Mouse (Mus musculus) forebrain, embryonic 14.5 days (tissue): ENCODE results near the gene Mex3a. TPM values are rescaled to one million over a fixed set of nuclear protein-coding genes. Genes with fewer than 3 reads are reported as not detected.

Source experiments
- ATAC-seq: fragments of 200-750 bp; cut with Nextera tagmentation; 2 replicates; pipeline ENCODE4 v1.8.0; 2017; ENCODE audit warnings: mild to moderate bottlenecking, moderate library complexity
- DNase-seq: peaks from one replicate; pipeline ENCODE4 v3.0.0-alpha.2; 2015; ENCODE audit warnings: low spot score
- H3K27ac ChIP-seq: fragments of 300-500 bp; sonication (generic); 2 replicates; pipeline ENCODE4 v1.5.1; 2014; ENCODE audit warnings: low read depth, mild to moderate bottlenecking, control low read depth, low read length, moderate library complexity
- H3K27me3 ChIP-seq: fragments of 300-500 bp; sonication (generic); replicated peaks from 2 replicates; pipeline ENCODE4 v1.6.1; 2014; ENCODE audit warnings: low read length, control low read depth, mixed read lengths; ENCODE audit not compliant: control insufficient read depth, insufficient read depth
- H3K36me3 ChIP-seq: fragments of 300-500 bp; sonication (generic); 2 replicates; pipeline ENCODE4 v1.6.1; 2014; ENCODE audit warnings: low read length, control low read depth; ENCODE audit not compliant: control insufficient read depth, insufficient read depth
- H3K4me1 ChIP-seq: fragments of 300-500 bp; sonication (generic); 2 replicates; pipeline ENCODE4 v1.6.1; 2014; ENCODE audit warnings: antibody characterized with exemption, low read length, control low read depth; ENCODE audit not compliant: control insufficient read depth, insufficient read depth
- H3K4me2 ChIP-seq: fragments of 300-500 bp; sonication (generic); 2 replicates; pipeline ENCODE4 v1.6.1; 2014; ENCODE audit warnings: mild to moderate bottlenecking, control low read depth, low read length
- H3K4me3 ChIP-seq: fragments of 300-500 bp; sonication (generic); 2 replicates; pipeline ENCODE4 v1.5.1; 2014; ENCODE audit warnings: low read depth, low read length, control low read depth
- H3K9ac ChIP-seq: fragments of 300-500 bp; sonication (generic); 2 replicates; pipeline ENCODE4 v1.6.1; 2014; ENCODE audit warnings: mild to moderate bottlenecking, low read length, control low read depth, moderate library complexity
- H3K9me3 ChIP-seq: fragments of 300-500 bp; sonication (generic); replicated peaks from 2 replicates; pipeline ENCODE4 v1.6.1; 2016; ENCODE audit warnings: low read length, control low read depth, mixed read lengths; ENCODE audit not compliant: control insufficient read depth
- WGBS: fragments of 180-500 bp; shearing (Covaris S2); extraction: QIAGEN DNeasy Blood & Tissue Kit; methylation state at CpG from one replicate; pipeline ENCODE4 v1.1.7; 2014; 5-methylcytosine and 5-hydroxymethylcytosine counted together
- polyA plus RNA-seq: library from polyadenylated mRNA; unstranded; fragments of >200 nt; fragmentation: Nextera tagmentation; extraction: Ambion mirVana; gene quantifications from 2 replicates; pipeline ENCODE4 v1.2.1, GENCODE M21; 2014

The Mex3a gene
- polyA plus RNA-seq, 1 experiment from 2014 or later = 48.8 TPM

DNA sequence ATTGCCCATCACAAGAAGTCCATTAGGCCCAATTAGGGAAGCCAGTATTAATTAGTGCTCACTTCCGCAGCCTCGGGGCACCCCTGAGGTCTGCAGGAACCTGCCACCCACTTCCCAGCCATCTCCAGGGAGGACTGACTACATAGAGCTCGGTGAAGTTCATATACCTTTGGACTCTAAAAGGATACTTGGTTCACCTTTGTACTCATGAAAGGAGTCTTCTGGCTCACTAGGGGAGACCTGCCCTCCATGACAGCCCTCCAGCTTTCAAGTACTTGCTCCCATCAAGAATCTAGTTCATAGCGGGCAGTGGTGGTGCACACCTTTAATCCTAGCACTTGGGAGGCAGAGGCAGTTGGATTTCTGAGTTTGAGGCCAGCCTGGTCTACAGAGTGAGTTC, 13.8 kb upstream of the Mex3a start:
- no peak overlapping the region for H3K9ac ChIP-seq
- no peaks in the 10 kb centered on the region for H3K9me3 ChIP-seq
- no peak for DNase-seq
- H3K4me3 ChIP-seq = no peak overlapping the region
- H3K36me3 ChIP-seq = peaks cover 7% of the 10 kb centered on the region
- H3K4me2 ChIP-seq = no peak overlapping the region
- 70% methylated on average over 4 of the region's 4 CpGs for WGBS
- no peak for ATAC-seq
- no peak overlapping the region for H3K27ac ChIP-seq
- no peaks in the 10 kb centered on the region; the same call in 1 of the 2 replicates for H3K4me1 ChIP-seq
- H3K27me3 ChIP-seq = no peaks in the 10 kb centered on the region

DNA sequence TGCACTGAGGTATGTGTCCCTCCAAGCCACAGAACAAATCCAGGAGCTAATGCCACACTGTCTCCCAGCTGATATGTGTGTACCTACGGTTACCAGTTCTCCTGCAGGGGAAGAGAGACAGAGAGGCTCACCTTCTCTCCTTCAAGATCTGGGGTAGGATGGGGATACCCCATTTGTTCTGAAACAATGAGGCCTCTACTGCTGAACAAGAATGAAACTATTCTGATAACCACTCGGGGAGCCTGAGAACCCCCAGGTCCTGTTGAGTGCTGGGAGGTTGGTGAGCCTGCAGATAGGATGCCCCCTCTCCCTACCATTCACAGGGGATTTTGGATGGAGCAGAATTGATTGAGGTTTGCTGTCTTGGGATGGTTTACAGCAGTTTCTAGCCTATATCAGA, 12.1 kb upstream of the Mex3a start:
- Histone ChIP-seq H3K27me3 (no peaks in the 10 kb centered on the region), H3K4me2 (no peak overlapping the region), H3K36me3 (peaks cover 22% of the 10 kb centered on the region), H3K9me3 (no peaks in the 10 kb centered on the region), H3K27ac (no peak overlapping the region), H3K4me1 (no peaks in the 10 kb centered on the region), H3K9ac (no peak overlapping the region), H3K4me3 (no peak overlapping the region)
- DNase-seq = no peak
- 78% methylated on average over 2 of the region's 2 CpGs for WGBS
- no peak for ATAC-seq

DNA sequence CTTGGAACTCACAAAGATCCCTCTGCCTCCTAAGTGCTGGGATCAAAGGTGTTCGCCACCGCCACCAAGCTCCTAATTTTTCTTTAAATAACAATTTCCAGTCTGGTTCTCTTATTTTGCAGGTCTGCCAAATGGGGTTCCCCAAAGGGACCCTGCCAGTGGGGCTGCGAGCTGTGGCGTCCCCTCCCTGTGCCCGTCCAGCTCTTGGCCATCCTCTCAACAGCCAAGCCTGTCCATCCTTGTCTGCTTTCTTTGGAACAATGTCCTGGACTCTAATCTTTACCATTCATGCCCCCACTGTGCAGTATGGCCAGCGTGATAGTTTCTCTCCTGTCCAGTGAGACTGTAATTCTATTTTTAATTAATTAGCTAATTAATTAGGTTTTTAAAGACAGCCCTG, 11.0 kb upstream of the Mex3a start:
- no peaks in the 10 kb centered on the region for H3K9me3 ChIP-seq

DNA sequence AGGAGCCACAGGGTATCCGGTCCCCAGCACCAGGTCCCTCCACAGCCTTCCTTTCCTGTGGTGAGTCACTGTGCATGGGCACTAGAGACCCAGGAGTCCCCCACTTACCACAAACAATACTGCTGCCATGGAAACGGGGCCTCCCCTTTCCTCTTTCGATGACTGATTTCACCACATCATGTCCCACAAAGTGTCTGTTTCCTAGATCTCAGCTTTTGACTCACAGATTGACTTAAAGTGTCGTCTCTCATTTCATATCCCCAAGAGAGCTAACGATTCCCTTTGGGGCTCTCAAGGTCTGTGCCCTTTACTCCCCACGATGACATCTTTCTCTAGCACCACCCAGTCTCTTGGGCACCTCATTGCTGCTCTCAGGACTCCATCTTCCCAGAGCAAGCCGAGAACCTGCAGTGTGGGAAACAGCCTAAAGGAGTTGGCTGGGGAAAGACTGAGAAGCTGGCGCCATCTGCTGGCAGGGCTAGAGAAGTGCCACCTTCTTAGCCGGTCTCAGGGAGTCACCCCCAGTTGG, 10.3 kb upstream of the Mex3a start:
- no peak overlapping the region for H3K4me3 ChIP-seq
- ATAC-seq (peak; percentile 42), DNase-seq (peak; percentile 76)
- 39% methylated on average over 9 of the region's 9 CpGs for WGBS
- H3K9ac ChIP-seq = no peak overlapping the region
- H3K36me3 ChIP-seq = peaks cover 27% of the 10 kb centered on the region
- no peaks in the 10 kb centered on the region for H3K9me3 ChIP-seq
- no peaks in the 10 kb centered on the region; the same call in 1 of the 2 replicates for H3K4me1 ChIP-seq
- H3K4me2 ChIP-seq = no peak overlapping the region
- H3K27me3 ChIP-seq = no peaks in the 10 kb centered on the region
- H3K27ac ChIP-seq = no peak overlapping the region

More for the DNA sequence above, 11.0 kb upstream of the Mex3a start:
- WGBS = 84% methylated on average over 6 of the region's 6 CpGs
- Histone ChIP-seq H3K4me3 (no peak overlapping the region), H3K36me3 (peaks cover 27% of the 10 kb centered on the region), H3K4me1 (no peaks in the 10 kb centered on the region; the same call in 1 of the 2 replicates), H3K9ac (no peak overlapping the region), H3K27ac (no peak overlapping the region), H3K4me2 (no peak overlapping the region), H3K27me3 (no peaks in the 10 kb centered on the region)
- ATAC-seq (no peak), DNase-seq (no peak)

DNA sequence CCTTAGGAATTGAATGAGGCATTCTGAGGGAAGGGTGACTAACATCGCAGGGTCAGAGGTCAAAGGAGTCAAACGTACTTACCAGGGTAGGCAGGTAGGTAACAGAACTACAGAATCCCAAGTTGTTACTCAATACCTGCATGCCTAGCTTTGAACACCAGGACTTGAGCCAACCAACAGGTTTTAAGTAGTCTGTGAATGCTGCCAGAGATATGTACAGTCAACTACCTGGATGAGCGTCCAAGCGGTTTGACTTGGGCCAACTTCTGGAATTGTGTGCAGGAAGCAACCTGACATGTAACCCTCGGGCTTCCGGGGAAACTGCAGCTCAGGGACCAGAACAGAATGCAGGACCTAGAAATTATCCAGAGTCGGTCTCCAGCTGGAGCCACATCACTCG, 9.2 kb upstream of the Mex3a start:
- DNase-seq (no peak), ATAC-seq (no peak)
- Histone ChIP-seq H3K4me1 (peaks cover 9% of the 10 kb centered on the region), H3K27me3 (no peaks in the 10 kb centered on the region), H3K9me3 (no peaks in the 10 kb centered on the region), H3K27ac (no peak overlapping the region), H3K36me3 (peaks cover 27% of the 10 kb centered on the region), H3K9ac (no peak overlapping the region), H3K4me3 (no peak overlapping the region), H3K4me2 (no peak overlapping the region)
- WGBS = 94% methylated on average over 8 of the region's 8 CpGs

DNA sequence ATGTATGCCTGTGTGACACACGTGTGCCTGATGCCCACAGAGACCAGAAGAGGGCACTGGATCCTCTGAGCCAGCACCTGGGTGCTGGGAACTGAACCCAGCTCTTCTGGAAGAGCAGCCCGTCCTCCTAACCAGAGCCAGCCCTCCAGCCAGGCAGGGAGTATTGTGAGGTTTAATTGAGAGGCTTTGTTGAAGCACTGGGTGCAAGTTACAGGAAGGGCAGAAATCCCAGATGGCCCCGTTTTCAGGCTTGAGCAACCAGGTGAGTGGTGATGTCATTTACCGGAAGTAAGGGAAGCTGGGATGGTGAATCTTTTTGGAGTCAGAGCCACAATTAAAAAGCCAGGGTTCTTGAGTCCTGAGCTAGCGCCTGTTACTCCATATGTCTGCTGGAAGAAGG, 7.2 kb upstream of the Mex3a start:
- WGBS = 85% methylated on average over 5 of the region's 5 CpGs
- no peak overlapping the region for H3K4me2 ChIP-seq
- H3K27me3 ChIP-seq = no peaks in the 10 kb centered on the region
- H3K4me3 ChIP-seq = no peak overlapping the region
- peaks cover 27% of the 10 kb centered on the region for H3K4me1 ChIP-seq
- ATAC-seq = no peak
- H3K27ac ChIP-seq = no peak overlapping the region
- DNase-seq = no peak
- no peaks in the 10 kb centered on the region for H3K9me3 ChIP-seq
- no peak overlapping the region for H3K9ac ChIP-seq
- peaks cover 30% of the 10 kb centered on the region for H3K36me3 ChIP-seq

DNA sequence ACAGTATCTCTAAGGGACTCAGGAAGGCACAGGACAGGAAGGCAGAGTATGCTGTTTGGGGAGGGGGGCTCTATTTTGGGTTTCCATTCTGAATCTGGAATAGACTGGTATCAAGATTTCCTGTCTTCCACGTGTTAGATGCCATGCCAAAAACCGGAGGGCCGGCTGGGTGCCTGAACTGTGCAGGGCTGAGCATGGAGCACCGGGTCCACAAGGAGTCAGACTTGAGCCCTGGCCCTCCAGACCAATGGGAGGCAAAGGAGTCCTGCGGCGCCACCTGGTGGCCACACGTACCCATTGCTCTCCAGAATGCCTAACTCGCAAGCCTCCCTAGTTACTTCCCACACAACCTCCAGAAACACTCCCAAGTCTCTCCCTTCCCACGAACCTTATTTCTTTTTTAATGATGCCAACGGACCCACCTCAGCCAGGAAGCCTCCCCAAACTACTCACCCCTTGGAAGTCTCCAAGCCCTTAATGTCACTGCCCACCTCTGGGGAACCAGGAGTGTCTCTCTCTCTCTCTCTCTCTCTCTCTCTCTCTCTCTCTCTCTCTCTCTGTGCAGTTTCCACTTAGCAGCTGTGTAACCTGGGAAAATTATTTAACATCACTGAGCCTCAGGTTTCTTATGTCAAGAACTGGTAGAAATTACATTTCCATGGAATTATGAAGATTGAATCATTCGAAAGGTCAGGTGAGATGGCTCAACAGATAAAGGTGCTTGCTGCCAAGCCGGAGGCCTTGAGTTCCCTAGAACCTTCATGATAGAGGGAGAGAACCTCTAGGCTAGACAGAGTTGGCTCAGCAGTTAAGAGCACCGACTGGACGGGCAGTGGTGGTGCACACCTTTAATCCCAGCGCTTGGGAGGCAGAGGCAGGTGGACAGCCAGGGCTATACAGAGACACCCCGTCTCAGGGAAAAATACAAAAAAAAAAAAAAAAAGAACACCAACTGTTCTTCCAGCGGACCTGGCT, 5.8 kb upstream of the Mex3a start:
- peak; percentile 65 for ATAC-seq

DNA sequence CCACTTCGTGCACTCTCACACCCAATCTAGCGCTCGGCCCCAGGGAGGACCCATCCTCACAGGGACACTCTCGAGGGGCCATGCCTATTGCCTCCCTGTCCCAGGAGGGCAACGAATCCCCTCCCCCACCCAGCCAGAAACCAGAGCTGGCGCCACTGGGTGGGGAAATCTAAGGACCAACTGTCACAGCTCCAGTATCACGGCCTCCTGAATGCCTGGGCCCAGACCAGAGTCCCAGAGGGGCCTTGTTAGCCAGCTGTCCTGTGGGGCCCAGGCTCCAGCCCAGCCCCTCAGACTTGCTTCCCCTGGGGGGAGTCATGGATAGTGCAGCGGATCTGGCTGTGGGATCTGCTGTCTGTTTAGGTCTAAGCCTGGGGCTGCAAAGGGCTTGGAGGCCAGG, 4.6 kb upstream of the Mex3a start:
- H3K9ac ChIP-seq = peak overlapping the region; percentile 53
- no peaks in the 10 kb centered on the region for H3K27me3 ChIP-seq
- H3K36me3 ChIP-seq = peaks cover 30% of the 10 kb centered on the region
- peaks cover 31% of the 10 kb centered on the region for H3K4me1 ChIP-seq
- no peak for DNase-seq
- 35% methylated on average over 8 of the region's 8 CpGs for WGBS
- peak overlapping the region; percentile 92 for H3K4me2 ChIP-seq
- no peaks in the 10 kb centered on the region for H3K9me3 ChIP-seq
- no peak for ATAC-seq
- peak overlapping the region; percentile 59; the same call in 1 of the 2 replicates for H3K27ac ChIP-seq
- H3K4me3 ChIP-seq = peak overlapping the region; percentile 11; the same call in 1 of the 2 replicates

More for the DNA sequence above, 5.8 kb upstream of the Mex3a start:
- Histone ChIP-seq H3K4me2 (peak overlapping the region; percentile 34), H3K9me3 (no peaks in the 10 kb centered on the region), H3K27me3 (no peaks in the 10 kb centered on the region), H3K4me1 (peaks cover 31% of the 10 kb centered on the region), H3K9ac (0 out of 2 replicates have a peak overlapping the region, but pooled peaks have one; percentile 5), H3K4me3 (no peak overlapping the region), H3K36me3 (peaks cover 30% of the 10 kb centered on the region), H3K27ac (no peak overlapping the region)
- peak; percentile 90 for DNase-seq
- WGBS = 32% methylated on average over 17 of the region's 17 CpGs

DNA sequence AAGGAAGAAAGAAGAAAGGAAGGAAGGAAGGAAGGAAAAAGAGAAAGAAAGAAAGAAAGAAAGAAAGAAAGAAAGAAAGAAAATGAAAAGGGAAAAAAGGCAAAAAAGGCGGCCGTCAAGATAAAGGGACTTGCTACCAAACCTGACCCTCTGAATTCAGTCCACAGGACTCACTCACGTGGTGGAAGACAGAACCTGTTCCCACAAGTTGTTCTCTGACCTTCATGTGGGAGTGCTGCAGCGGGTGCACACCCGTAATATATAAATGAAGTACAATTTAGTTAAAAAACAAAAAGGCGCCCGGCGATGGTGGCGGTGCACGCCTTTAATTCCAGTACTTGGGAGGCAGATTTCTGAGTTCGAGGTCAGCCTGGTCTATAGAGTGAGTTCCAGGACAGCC, 3.5 kb upstream of the Mex3a start:
- Histone ChIP-seq H3K4me3 (no peak overlapping the region), H3K27me3 (no peaks in the 10 kb centered on the region), H3K27ac (0 out of 2 replicates have a peak overlapping the region, but pooled peaks have one; percentile 99), H3K4me1 (peaks cover 31% of the 10 kb centered on the region), H3K4me2 (peak overlapping the region; percentile 92), H3K9ac (peak overlapping the region; percentile 100; the same call in 1 of the 2 replicates), H3K36me3 (peaks cover 20% of the 10 kb centered on the region), H3K9me3 (no peaks in the 10 kb centered on the region)
- WGBS = 80% methylated on average over 11 of the region's 11 CpGs
- DNase-seq (no peak), ATAC-seq (no peak)
